Mouse (Mus musculus) spleen, postnatal 10 days (tissue): ENCODE measurements around the gene Gm10715.
"Not testable (repeated sequence)": the region's sequence is repeated elsewhere in the genome, so short reads cannot be mapped to it uniquely, and the experiment has no call there.

Experiments
- DNase-seq, 2 experiments: peaks; one replicate each; pipeline ENCODE4 v3.0.0; 2021 to 2022; ENCODE audit warnings: low spot score in 2 of 2

Gene Gm10715

DNA sequence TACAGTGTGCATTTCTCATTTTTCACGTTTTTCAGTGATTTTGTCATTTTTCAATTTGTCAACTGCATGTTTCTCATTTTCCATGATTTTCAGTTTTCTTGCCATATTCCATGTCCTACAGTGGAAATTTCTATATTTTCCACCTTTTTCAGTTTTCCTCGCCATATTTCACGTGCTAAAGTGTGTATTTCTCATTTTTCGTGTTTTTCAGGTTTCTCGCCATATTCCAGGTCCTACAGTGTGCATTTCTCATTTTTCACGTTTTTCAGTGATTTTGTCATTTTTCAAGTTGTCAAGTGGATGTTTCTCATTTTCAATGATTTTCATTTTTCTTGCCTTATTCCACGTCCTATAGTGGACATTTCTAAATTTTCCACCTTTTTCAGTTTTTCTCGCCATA, at the start of gene Gm10715:
Gm10715 (plus strand) TSS at position 301 of the 400 bp plus-strand sequence.
- not testable (repeated sequence) for DNase-seq

DNA sequence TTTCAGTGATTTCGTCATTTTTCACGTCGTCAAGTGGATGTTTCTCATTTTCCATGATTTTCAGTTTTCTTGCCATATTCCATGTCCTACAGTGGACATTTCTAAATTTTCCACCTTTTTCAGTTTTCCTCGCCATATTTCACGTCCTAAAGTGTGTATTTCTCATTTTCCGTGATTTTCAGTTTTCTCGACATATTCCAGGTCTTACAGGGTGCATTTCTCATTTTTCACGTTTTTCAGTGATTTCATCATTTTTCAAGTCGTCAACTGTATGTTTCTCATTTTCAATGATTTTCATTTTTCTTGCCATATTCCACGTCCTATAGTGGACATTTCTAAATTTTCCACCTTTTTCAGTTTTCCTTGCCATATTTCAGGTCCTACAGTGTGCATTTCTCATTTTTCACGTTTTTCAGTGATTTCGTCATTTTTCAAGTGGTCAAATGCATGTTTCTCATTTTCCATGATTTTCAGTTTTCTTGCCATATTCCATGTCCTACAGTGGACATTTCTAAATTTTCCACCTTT, 36.2 kb upstream of the Gm10715 start, which contains the start of gene Gm10722:
Gm10722 (plus strand) TSS at position 478 of the 528 bp plus-strand sequence.
- DNase-seq, result peak; percentile 20 to 39

- peak; percentile 42 to 54 for DNase-seq
Measured at GRCm38 (mm10) chr9:3001006-3001405, 35.7 kb upstream of the Gm10715 start.

GRCm38 (mm10) chr9:3001948-3002659, 34.6 kb upstream of the Gm10715 start:
- DNase-seq, result peak; percentile 100

GRCm38 (mm10) chr9:3002794-3003396, 33.8 kb upstream of the Gm10715 start, which contains the start of gene Gm11168:
Gm11168 (plus strand) TSS chr9:3003346.
- peak; percentile 4 to 49 for DNase-seq

DNA sequence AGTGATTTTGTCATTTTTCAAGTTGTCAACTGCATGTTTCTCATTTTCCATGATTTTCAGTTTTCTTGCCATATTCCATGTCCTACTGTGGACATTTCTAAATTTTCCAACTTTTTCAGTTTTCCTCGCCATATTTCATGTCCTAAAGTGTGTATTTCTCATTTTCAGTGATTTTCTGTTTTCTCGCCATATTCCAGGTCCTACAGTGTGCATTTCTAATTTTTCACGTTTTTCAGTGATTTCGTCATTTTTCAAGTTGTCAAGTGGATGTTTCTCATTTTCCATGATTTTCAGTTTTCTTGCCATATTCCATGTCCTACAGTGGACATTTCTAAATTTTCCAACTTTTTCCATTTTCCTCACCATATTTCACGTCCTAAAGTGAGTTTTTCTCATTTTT, 30.5 kb upstream of the Gm10715 start:
- DNase-seq, result not testable (repeated sequence)

- peak; percentile 55 to 100 for DNase-seq
Measured at GRCm38 (mm10) chr9:3006636-3007035, 30.0 kb upstream of the Gm10715 start.

DNA sequence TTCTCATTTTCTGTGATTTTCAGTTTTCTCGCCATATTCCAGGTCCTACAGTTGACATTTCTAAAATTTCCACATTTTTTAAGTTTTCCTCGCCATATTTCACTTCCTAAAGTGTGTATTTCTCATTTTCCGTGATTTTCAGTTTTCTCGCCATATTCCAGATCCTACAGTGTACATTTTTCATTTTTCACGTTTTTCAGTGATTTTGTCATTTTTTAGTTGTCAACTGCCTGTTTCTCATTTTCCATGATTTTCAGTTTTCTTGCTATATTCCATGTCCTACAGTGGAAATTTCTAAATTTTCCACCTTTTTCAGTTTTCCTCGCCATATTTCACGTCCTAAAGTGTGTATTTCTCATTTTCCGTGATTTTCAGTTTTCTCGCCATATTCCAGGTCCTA, 29.4 kb upstream of the Gm10715 start:
- DNase-seq, result peak in 1 of 2 experiments; percentile 18

DNA sequence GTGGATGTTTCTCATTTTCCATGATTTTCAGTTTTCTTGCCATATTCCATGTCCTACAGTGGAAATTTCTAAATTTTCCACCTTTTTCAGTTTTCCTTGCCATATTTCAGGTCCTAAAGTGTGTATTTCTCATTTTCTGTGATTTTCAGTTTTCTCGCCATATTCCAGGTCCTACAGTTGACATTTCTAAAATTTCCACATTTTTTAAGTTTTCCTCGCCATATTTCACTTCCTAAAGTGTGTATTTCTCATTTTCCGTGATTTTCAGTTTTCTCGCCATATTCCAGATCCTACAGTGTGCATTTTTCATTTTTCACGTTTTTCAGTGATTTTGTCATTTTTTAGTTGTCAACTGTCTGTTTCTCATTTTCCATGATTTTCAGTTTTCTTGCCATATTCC, 27.3 kb upstream of the Gm10715 start:
- not testable (repeated sequence) for DNase-seq

- DNase-seq, result not testable (repeated sequence)
Measured at GRCm38 (mm10) chr9:3012054-3012621, 24.5 kb upstream of the Gm10715 start.

- DNase-seq, result not testable (repeated sequence)
Measured at GRCm38 (mm10) chr9:3012733-3013279, 23.9 kb upstream of the Gm10715 start, which contains the start of gene Gm10721. Gm10721 (plus strand) TSS chr9:3013140.

- DNase-seq, result not testable (repeated sequence)
Measured at GRCm38 (mm10) chr9:3015354-3015753, 21.3 kb upstream of the Gm10715 start, which contains the start of gene Gm10720. Gm10720 (plus strand) TSS chr9:3015654.

DNA sequence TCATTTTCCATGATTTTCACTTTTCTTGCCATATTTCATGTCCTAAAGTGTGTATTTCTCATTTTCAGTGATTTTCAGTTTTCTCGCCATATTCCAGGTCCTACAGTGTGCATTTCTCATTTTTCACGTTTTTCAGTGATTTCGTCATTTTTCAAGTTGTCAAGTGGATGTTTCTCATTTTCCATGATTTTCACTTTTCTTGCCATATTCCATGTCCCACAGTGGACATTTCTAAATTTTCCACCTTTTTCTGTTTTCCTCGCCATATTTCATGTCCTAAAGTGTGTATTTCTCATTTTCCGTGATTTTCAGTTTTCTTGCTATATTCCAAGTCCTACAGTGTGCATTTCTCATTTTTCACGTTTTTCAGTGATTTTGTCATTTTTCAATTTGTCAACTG, 20.8 kb upstream of the Gm10715 start:
- peak; percentile 5 to 23 for DNase-seq

DNA sequence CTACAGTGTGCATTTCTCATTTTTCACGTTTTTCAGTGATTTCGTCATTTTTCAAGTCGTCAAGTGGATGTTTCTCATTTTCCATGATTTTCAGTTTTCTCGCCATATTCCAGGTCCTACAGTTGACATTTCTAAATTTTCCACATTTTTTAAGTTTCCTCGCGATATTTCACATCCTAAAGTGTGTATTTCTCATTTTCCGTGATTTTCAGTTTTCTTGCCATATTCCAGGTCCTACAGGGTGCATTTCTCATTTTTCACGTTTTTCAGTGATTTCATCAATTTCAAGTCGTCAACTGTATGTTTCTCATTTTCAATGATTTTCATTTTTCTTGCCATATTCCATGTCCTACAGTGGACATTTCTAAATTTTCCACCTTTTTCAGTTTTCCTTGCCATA, 19.6 kb upstream of the Gm10715 start, which contains the start of gene Gm10719:
Gm10719 (plus strand) TSS at position 301 of the 400 bp plus-strand sequence.
- not testable (repeated sequence) for DNase-seq

- DNase-seq, result peak; percentile 97 to 100
Measured at GRCm38 (mm10) chr9:3018944-3019343, 17.7 kb upstream of the Gm10715 start.

DNA sequence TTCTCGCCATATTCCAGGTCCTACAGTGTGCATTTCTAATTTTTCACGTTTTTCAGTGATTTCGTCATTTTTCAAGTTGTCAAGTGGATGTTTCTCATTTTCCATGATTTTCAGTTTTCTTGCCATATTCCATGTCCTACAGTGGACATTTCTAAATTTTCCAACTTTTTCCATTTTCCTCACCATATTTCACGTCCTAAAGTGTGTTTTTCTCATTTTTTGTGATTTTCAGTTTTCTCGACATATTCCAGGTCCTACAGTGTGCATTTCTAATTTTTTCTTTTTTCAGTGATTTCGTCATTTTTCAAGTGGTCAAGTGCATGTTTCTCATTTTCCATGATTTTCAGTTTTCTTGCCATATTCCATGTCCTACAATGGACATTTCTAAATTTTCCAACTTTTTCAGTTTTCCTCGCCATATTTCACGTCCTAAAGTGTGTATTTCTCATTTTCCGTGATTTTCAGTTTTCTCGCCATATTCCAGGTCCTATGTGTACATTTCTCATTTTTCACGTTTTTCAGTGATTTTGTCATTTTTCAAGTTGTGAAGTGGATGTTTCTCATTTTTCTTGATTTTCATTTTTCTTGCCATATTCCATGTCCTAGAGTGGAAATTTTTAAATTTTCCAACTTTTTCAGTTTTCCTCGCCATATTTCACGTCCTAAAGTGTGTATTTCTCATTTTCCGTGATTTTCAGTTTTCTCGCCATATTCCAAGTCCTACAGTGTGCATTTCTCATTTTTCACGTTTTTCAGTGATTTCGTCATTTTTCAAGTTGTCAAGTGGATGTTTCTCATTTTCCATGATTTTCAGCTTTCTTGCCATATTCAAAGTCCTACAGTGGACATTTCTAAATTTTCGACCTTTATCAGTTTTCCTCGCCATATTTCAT, 16.6 kb upstream of the Gm10715 start:
- DNase-seq, result peak; percentile 80 to 83

DNA sequence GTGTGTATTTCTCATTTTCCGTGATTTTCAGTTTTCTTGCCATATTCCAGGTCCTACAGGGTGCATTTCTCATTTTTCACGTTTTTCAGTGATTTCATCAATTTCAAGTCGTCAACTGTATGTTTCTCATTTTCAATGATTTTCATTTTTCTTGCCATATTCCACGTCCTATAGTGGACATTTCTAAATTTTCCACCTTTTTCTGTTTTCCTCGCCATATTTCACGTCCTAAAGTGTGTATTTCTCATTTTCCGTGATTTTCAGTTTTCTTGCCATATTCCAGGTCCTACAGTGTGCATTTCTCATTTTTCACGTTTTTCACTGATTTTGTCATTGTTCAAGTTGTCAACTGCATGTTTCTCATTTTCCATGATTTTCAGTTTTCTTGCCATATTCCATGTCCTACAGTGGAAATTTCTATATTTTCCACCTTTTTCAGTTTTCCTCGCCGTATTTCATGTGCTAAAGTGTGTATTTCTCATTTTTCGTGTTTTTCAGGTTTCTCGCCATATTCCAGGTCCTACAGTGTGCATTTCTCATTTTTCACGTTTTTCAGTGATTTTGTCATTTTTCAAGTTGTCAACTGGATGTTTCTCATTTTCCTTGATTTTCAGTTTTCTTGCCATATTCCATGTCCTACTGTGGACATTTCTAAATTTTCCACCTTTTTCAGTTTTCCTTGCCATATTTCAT, 14.2 kb upstream of the Gm10715 start:
- DNase-seq, result peak; percentile 58 to 82

DNA sequence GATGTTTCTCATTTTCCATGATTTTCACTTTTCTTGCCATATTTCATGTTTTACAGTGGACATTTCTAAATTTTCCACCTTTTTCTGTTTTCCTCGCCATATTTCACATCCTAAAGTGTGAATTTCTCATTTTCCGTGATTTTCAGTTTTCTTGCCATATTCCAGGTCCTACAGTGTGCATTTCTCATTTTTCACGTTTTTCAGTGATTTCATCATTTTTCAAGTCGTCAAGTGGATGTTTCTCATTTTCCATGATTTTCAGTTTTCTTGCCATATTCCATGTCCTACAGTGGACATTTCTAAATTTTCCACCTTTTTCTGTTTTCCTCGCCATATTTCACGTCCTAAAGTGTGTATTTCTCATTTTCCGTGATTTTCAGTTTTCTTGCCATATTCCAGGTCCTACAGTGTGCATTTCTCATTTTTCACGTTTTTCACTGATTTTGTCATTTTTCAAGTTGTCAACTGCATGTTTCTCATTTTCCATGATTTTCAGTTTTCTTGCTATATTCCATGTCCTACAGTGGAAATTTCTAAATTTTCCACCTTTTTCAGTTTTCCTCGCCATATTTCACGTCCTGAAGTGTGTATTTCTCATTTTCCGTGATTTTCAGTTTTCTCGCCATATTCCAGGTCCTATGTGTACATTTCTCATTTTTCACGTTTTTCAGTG, 13.2 kb upstream of the Gm10715 start, which contains the start of gene Gm10718:
Gm10718 (plus strand) TSS at position 236 of the 673 bp plus-strand sequence.
- DNase-seq, result peak; percentile 36 to 46

DNA sequence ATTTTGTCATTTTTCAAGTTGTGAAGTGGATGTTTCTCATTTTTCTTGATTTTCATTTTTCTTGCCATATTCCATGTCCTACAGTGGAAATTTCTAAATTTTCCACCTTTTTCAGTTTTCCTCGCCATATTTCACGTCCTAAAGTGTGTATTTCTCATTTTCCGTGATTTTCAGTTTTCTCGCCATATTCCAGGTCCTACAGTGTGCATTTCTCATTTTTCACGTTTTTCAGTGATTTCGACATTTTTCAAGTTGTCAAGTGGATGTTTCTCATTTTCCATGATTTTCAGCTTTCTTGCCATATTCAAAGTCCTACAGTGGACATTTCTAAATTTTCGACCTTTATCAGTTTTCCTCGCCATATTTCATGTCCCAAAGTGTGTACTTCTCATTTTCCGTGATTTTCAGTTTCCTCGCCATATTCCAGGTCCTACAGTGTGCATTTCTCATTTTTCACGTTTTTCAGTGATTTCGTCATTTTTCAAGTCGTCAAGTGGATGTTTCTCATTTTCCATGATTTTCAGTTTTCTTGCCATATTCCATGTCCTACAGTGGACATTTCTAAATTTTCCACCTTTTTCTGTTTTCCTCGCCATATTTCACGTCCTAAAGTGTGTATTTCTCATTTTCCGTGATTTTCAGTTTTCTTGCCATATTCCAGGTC, 12.6 kb upstream of the Gm10715 start:
- DNase-seq, result peak; percentile 67 to 95
